Mouse (Mus musculus) olfactory bulb, adult 2 months (tissue): Measurements from ENCODE around the gene C1qtnf7.

Experiments
- CTCF ChIP-seq: fragments of 200-500 bp; IDR thresholded peaks from 2 replicates; pipeline ENCODE4 v1.5.1; 2012; ENCODE audit warnings: low read depth, mild to moderate bottlenecking, low read length, moderate library complexity; ENCODE audit not compliant: insufficient read depth
- POLR2A ChIP-seq: fragments of 200-500 bp; IDR thresholded peaks from 2 replicates; pipeline ENCODE4 v1.6.1; 2012; ENCODE audit warnings: mild to moderate bottlenecking, low read depth, low read length, moderate library complexity; ENCODE audit not compliant: insufficient read depth

- TF ChIP-seq CTCF (no peak), POLR2A (no peak)
Measured at GRCm38 (mm10) chr5:43602518-43602917, 87.2 kb downstream of the C1qtnf7 start.
